Mouse (Mus musculus) myocyte (in vitro differentiated cells): ENCODE measurements around the gene Adcy1. TPM values are rescaled to one million over a fixed set of nuclear protein-coding genes. Genes with fewer than 3 reads are reported as not detected.

Experiments used
- H3K27me3 ChIP-seq: one replicate; pipeline ENCODE4 v1.6.1; 2011; ENCODE audit not compliant: control insufficient read depth, insufficient read depth, insufficient read length
- H3K36me3 ChIP-seq: one replicate; pipeline ENCODE4 v1.6.1; 2011; ENCODE audit not compliant: control insufficient read depth, insufficient read depth
- H3K4me2 ChIP-seq: one replicate; pipeline ENCODE4 v1.6.1; 2011; ENCODE audit warnings: low read depth, control low read depth
- H3K4me3 ChIP-seq: one replicate; pipeline ENCODE4 v1.5.1; 2011; ENCODE audit warnings: mild to moderate bottlenecking, control low read depth, moderate library complexity
- H3K79me2 ChIP-seq: one replicate; pipeline ENCODE4 v1.6.1; 2011; ENCODE audit not compliant: control insufficient read depth, insufficient read depth
- H3ac ChIP-seq: one replicate; pipeline ENCODE4 v1.6.1; 2011; ENCODE audit not compliant: control insufficient read depth, insufficient read length
- CEBPB ChIP-seq: IDR thresholded peaks from 2 replicates; pipeline ENCODE4 v1.6.1; 2011; ENCODE audit warnings: mild to moderate bottlenecking, moderate library complexity; ENCODE audit not compliant: poor library complexity, insufficient read depth, severe bottlenecking
- E2F4 ChIP-seq: IDR thresholded peaks from one replicate; pipeline ENCODE4 v1.6.1; 2011; ENCODE audit warnings: mild to moderate bottlenecking, control low read depth, moderate library complexity; ENCODE audit not compliant: insufficient read depth
- MAX ChIP-seq: IDR thresholded peaks from one replicate; pipeline ENCODE4 v1.6.1; 2011; ENCODE audit warnings: low read depth, mild to moderate bottlenecking, control low read depth
- MYOD1 ChIP-seq, 3 experiments: IDR thresholded peaks; one replicate each; pipeline ENCODE4 v1.6.1; 2011; ENCODE audit warnings: control low read depth in 2 of 3, low read depth in 2 of 3, mild to moderate bottlenecking in 2 of 3, moderate library complexity in 1 of 3; ENCODE audit not compliant: insufficient read length in 2 of 3, control insufficient read depth in 1 of 3
- MYOG ChIP-seq, 3 experiments: IDR thresholded peaks; one replicate each; pipeline ENCODE4 v1.6.1; 2011; ENCODE audit warnings: control low read depth in 2 of 3, low read depth in 2 of 3, mild to moderate bottlenecking in 2 of 3; ENCODE audit not compliant: insufficient read length in 2 of 3, control insufficient read depth in 1 of 3, insufficient read depth in 1 of 3
- POLR2A ChIP-seq: IDR thresholded peaks from one replicate; pipeline ENCODE4 v1.6.1; 2011; ENCODE audit warnings: low read depth, mild to moderate bottlenecking, control low read depth, moderate library complexity; ENCODE audit not compliant: insufficient read length
- POLR2AphosphoS2 ChIP-seq: IDR thresholded peaks from one replicate; pipeline ENCODE4 v1.6.1; 2011; ENCODE audit warnings: low read depth, control low read depth; ENCODE audit not compliant: insufficient read length
- REST ChIP-seq: IDR thresholded peaks from one replicate; pipeline ENCODE4 v1.6.1; 2011; ENCODE audit warnings: mild to moderate bottlenecking, control low read depth, moderate library complexity; ENCODE audit not compliant: insufficient read depth, insufficient read length
- SRF ChIP-seq: IDR thresholded peaks from one replicate; pipeline ENCODE4 v1.6.1; 2011; ENCODE audit warnings: low read depth; ENCODE audit not compliant: control insufficient read depth, insufficient read length
- TCF12 ChIP-seq: IDR thresholded peaks from one replicate; pipeline ENCODE4 v1.6.1; 2011; ENCODE audit warnings: mild to moderate bottlenecking, control low read depth; ENCODE audit not compliant: poor library complexity, insufficient read depth, severe bottlenecking
- TCF3 ChIP-seq: IDR thresholded peaks from one replicate; pipeline ENCODE4 v1.6.1; 2011; ENCODE audit warnings: low read depth, control low read depth; ENCODE audit not compliant: insufficient read length
- USF1 ChIP-seq: IDR thresholded peaks from one replicate; pipeline ENCODE4 v1.6.1; 2011; ENCODE audit warnings: low read depth, mild to moderate bottlenecking, control low read depth, moderate library complexity
- polyA plus RNA-seq: library from polyadenylated mRNA; unstranded; fragments of >200 nt; fragmentation: generic; extraction: Trizol; gene quantifications from one replicate; pipeline ENCODE4 v1.2.1, GENCODE M21; 2012; ENCODE audit warnings: missing spikeins

Adcy1 gene
- polyA plus RNA-seq, 1 experiment, result 0.02 TPM

DNA sequence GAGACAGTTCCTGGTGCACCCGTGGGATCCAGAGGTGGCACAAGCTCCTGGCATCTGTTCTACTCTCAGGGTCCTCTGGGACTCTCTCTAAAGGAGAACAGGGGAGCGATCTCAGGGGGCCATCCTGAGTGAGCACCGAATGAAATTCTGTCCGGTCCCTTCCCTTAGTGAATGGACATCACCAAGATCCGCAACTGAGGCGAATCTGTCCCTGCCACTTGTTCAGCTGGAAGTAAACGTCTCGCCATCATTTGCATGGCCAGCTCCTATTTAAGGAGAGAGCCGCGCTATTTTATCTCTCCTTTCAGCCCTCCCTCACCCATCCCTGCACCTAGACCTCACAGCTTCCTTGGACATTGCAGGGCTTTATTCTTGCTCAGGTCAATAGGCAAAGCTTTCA is 723 bp upstream of the Adcy1 start:
- TF ChIP-seq SRF (no peak), MYOG (IDR thresholded peaks at IDR 0.05; ENCODE audit: control insufficient read depth in 1 of 3, insufficient read depth in 1 of 3, insufficient read length in 2 of 3, low read depth in 2 of 3) (no peak), MAX (no peak), TCF3 (no peak), E2F4 (no peak), POLR2A (no peak), CEBPB (no peak), USF1 (no peak), TCF12 (no peak), POLR2AphosphoS2 (no peak), REST (no peak), MYOD1 (IDR thresholded peaks at IDR 0.05; ENCODE audit: control insufficient read depth in 1 of 3, insufficient read length in 2 of 3, low read depth in 2 of 3) (no peak)

DNA sequence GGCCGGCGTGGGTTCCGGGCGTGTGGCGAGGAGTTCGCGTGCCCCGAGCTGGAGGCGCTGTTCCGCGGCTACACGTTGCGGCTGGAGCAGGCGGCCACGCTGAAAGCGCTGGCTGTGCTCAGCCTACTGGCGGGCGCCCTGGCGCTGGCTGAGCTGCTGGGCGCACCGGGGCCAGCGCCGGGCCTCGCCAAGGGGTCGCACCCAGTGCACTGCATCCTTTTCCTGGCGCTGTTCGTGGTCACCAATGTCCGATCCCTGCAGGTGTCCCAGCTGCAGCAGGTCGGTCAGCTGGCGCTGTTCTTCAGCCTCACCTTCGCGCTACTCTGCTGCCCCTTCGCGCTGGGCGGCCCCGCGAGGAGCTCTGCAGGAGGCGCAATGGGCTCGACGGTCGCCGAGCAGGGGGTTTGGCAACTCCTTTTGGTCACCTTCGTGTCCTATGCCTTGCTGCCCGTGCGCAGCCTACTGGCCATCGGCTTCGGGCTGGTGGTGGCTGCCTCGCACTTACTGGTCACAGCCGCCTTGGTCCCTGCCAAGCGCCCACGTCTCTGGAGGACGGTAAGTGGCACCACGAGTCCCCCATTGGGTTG is 485 bp downstream of the Adcy1 start:
- no peak overlapping the region for H3K4me3 ChIP-seq
- H3K27me3 ChIP-seq, result no peaks in the 10 kb centered on the region
- H3K36me3 ChIP-seq, result no peaks in the 10 kb centered on the region
- no peak overlapping the region for H3K4me2 ChIP-seq
- no peaks in the 10 kb centered on the region for H3K79me2 ChIP-seq
- H3ac ChIP-seq, result no peak overlapping the region
- TF ChIP-seq MYOG (IDR thresholded peaks at IDR 0.05; ENCODE audit: control insufficient read depth in 1 of 3, insufficient read depth in 1 of 3, insufficient read length in 2 of 3, low read depth in 2 of 3), result no peak
- no peak for TF ChIP-seq TCF12
- TF ChIP-seq TCF3, result no peak
- no peak for TF ChIP-seq MAX
- TF ChIP-seq REST, result no peak
- TF ChIP-seq POLR2A, result no peak
- TF ChIP-seq SRF, result no peak
- TF ChIP-seq MYOD1 (IDR thresholded peaks at IDR 0.05; ENCODE audit: control insufficient read depth in 1 of 3, insufficient read length in 2 of 3, low read depth in 2 of 3), result no peak
- TF ChIP-seq POLR2AphosphoS2, result no peak

More for the DNA sequence above, 723 bp upstream of the Adcy1 start:
- H3K4me3 ChIP-seq, result no peak overlapping the region
- no peak overlapping the region for H3ac ChIP-seq
- H3K27me3 ChIP-seq, result no peaks in the 10 kb centered on the region
- H3K4me2 ChIP-seq, result no peak overlapping the region
- no peaks in the 10 kb centered on the region for H3K79me2 ChIP-seq
- no peaks in the 10 kb centered on the region for H3K36me3 ChIP-seq

DNA sequence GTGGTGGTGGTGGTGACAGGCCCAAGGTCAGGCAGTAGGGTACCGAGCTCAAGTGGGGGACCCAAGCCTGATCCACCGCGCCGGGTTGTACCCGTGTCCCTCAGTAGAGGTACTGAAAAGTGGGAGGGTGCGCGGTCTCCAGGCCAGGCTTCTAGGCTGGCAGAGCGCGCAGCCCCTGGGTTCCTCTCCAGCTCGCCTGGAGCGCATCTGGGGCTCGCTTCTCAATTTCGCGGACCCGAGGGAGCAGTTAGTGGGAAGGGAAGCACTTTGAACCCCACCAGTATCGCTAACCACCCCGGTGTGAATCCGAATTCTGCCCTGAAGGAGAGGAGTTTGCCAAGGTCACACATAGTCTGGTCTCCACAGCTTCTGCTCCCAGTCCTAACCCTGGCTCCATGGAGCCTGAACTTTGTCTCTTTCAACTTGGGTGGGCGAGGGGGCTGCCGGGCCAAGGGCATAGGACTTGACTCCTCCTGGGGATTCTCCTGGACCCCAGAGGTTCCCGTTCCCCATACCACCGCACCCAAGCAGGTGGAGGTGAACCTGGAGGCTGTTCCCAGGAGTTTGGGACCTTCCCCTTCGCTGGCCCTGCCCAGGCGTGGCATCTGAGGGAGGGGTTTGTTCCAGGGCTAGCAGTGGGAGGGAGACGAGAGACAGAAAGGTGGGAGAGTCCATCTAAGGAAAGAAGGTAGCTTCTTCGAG is 1.3 kb downstream of the Adcy1 start:
- no peak overlapping the region for H3ac ChIP-seq
- TF ChIP-seq USF1, result no peak
- TF ChIP-seq E2F4, result no peak
- no peak for TF ChIP-seq MYOG (IDR thresholded peaks at IDR 0.05; ENCODE audit: control insufficient read depth in 1 of 3, insufficient read depth in 1 of 3, insufficient read length in 2 of 3, low read depth in 2 of 3)
- no peak for TF ChIP-seq CEBPB
- TF ChIP-seq TCF12, result no peak
- no peak overlapping the region for H3K4me3 ChIP-seq
- H3K36me3 ChIP-seq, result no peaks in the 10 kb centered on the region
- no peaks in the 10 kb centered on the region for H3K79me2 ChIP-seq
- H3K4me2 ChIP-seq, result no peak overlapping the region
- H3K27me3 ChIP-seq, result no peaks in the 10 kb centered on the region

DNA sequence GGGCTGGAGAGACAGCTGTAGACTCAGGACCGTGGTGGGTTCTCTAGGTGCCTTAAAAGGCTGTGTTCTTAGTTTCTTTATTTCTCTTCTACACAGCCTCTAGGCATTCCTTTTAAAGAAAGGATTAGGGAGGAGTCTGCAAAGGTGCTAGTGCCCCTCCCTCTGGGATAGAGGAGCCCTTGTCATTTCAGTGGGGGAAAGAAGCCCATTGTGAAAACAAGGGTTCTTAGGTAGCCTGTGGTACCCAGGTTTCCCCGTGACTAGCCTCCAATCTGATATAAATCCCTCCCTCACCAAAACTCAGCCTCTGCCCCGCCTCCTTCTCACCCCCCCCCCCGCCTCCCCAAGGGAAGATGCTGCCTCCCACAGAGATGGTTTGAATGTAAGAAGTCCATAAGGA is 2.1 kb downstream of the Adcy1 start:
- H3K79me2 ChIP-seq, result no peaks in the 10 kb centered on the region
- no peak overlapping the region for H3ac ChIP-seq
- H3K36me3 ChIP-seq, result no peaks in the 10 kb centered on the region
- H3K4me3 ChIP-seq, result no peak overlapping the region
- no peak overlapping the region for H3K4me2 ChIP-seq
- TF ChIP-seq SRF (no peak), MAX (no peak), E2F4 (no peak)
- no peaks in the 10 kb centered on the region for H3K27me3 ChIP-seq

GRCm38 (mm10) chr11:7065876-7066275 is 2.6 kb downstream of the Adcy1 start:
- H3K4me3 ChIP-seq, result no peak overlapping the region
- H3K36me3 ChIP-seq, result no peaks in the 10 kb centered on the region
- TF ChIP-seq USF1 (no peak), E2F4 (no peak), TCF3 (no peak), MAX (no peak), TCF12 (no peak), POLR2A (no peak), MYOD1 (IDR thresholded peaks at IDR 0.05; ENCODE audit: control insufficient read depth in 1 of 3, insufficient read length in 2 of 3, low read depth in 2 of 3) (no peak), SRF (no peak), REST (no peak), POLR2AphosphoS2 (no peak), MYOG (IDR thresholded peaks at IDR 0.05; ENCODE audit: control insufficient read depth in 1 of 3, insufficient read depth in 1 of 3, insufficient read length in 2 of 3, low read depth in 2 of 3) (no peak)
- no peaks in the 10 kb centered on the region for H3K27me3 ChIP-seq
- no peaks in the 10 kb centered on the region for H3K79me2 ChIP-seq
- H3K4me2 ChIP-seq, result no peak overlapping the region
- H3ac ChIP-seq, result no peak overlapping the region
